Mouse (Mus musculus) testis, adult 2 months (tissue): ENCODE measurements around the gene Cdsn. TPM values are rescaled to one million over a fixed set of nuclear protein-coding genes. Genes with fewer than 3 reads are reported as not detected.
A peak's percentile ranks its signal among the peaks of the same experiment; 100 is the strongest.

Experiments
- H3K27ac ChIP-seq: fragments of 200-500 bp; 2 replicates; pipeline ENCODE4 v1.5.1; 2012; ENCODE audit warnings: low read depth, low read length; ENCODE audit not compliant: control insufficient read depth, insufficient read depth
- H3K27me3 ChIP-seq: fragments of 200-500 bp; 2 replicates; pipeline ENCODE4 v1.6.1; 2012; ENCODE audit warnings: mild to moderate bottlenecking, low read length, moderate library complexity; ENCODE audit not compliant: control insufficient read depth, insufficient read depth
- H3K36me3 ChIP-seq: fragments of 200-500 bp; 2 replicates; pipeline ENCODE4 v1.6.1; 2012; ENCODE audit warnings: mild to moderate bottlenecking, low read length; ENCODE audit not compliant: control insufficient read depth, insufficient read depth
- H3K4me1 ChIP-seq: fragments of 200-500 bp; 2 replicates; pipeline ENCODE4 v1.6.1; 2012; ENCODE audit warnings: low read length; ENCODE audit not compliant: control insufficient read depth, insufficient read depth
- H3K4me3 ChIP-seq: fragments of 200-500 bp; 2 replicates; pipeline ENCODE4 v1.5.1; 2012; ENCODE audit warnings: low read depth, mild to moderate bottlenecking, low read length, moderate library complexity, mixed read lengths; ENCODE audit not compliant: control insufficient read depth
- CTCF ChIP-seq: fragments of 200-500 bp; IDR thresholded peaks from 2 replicates; pipeline ENCODE4 v1.5.1; 2012; ENCODE audit warnings: low read depth, mild to moderate bottlenecking, inconsistent platforms, low read length, moderate library complexity; ENCODE audit not compliant: control insufficient read depth, insufficient read depth, insufficient replicate concordance
- POLR2A ChIP-seq: fragments of 200-500 bp; IDR thresholded peaks from 2 replicates; pipeline ENCODE4 v1.6.1; 2012; ENCODE audit warnings: low read depth, mild to moderate bottlenecking, inconsistent platforms, low read length, moderate library complexity; ENCODE audit not compliant: control insufficient read depth
- polyA plus RNA-seq: library from polyadenylated mRNA; depleted of rRNA; stranded (reverse); fragments of >200 nt; gene quantifications from 2 replicates; pipeline ENCODE4 v1.2.3, GENCODE M21; 2012

The Cdsn gene
- polyA plus RNA-seq, 1 experiment, result 8.7 TPM

DNA sequence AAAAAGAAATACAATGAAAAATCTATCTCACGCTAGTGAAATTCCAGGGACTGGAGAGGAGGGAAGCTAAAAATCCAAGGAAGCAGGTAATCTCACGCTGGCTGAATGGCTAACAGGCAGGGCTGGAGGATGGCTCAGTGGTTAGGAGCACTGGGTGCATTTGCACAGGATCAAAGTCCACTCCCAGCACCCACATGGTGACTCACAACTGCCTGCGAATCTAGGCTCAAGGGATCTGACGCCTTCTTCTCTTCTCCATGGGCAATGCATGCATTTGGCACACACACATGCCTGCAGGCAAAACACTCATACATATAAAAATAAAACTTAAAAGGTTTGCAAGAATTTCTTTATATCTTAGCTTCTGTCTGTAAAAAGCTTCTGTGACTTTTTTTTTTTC lies 14.5 kb upstream of the Cdsn start:
- Histone ChIP-seq H3K27ac (no peak overlapping the region), H3K36me3 (no peaks in the 10 kb centered on the region), H3K4me1 (no peaks in the 10 kb centered on the region), H3K4me3 (no peak overlapping the region), H3K27me3 (no peaks in the 10 kb centered on the region)
- no peak for TF ChIP-seq CTCF
- no peak for TF ChIP-seq POLR2A

DNA sequence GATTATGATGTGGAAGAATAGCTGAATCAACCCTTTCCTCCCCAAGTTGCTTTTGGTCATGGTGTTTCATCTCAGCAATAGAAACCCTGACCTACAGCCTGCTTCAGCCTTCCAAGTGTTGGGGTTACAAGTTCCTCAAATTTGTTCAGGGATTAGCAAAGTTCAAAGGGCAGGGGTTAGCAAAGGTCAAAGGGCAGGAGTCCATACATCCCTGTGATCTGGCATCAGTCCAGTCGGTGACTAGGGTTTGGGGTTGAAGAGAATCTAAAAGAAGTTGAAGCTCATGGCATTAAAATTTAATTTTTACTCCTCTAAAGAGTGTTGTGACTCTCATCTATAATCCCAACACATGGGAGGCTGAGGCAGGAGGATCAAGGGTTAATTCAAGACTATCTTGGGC lies 13.5 kb upstream of the Cdsn start:
- no peak for TF ChIP-seq CTCF
- no peak for TF ChIP-seq POLR2A
- Histone ChIP-seq H3K36me3 (no peaks in the 10 kb centered on the region), H3K4me1 (no peaks in the 10 kb centered on the region), H3K4me3 (no peak overlapping the region), H3K27me3 (no peaks in the 10 kb centered on the region), H3K27ac (no peak overlapping the region)

GRCm38 (mm10) chr17:35539540-35539939 lies 12.4 kb upstream of the Cdsn start:
- Histone ChIP-seq H3K27ac (no peak overlapping the region), H3K4me3 (no peak overlapping the region), H3K27me3 (no peaks in the 10 kb centered on the region), H3K36me3 (no peaks in the 10 kb centered on the region), H3K4me1 (no peaks in the 10 kb centered on the region)
- no peak for TF ChIP-seq POLR2A
- no peak for TF ChIP-seq CTCF

DNA sequence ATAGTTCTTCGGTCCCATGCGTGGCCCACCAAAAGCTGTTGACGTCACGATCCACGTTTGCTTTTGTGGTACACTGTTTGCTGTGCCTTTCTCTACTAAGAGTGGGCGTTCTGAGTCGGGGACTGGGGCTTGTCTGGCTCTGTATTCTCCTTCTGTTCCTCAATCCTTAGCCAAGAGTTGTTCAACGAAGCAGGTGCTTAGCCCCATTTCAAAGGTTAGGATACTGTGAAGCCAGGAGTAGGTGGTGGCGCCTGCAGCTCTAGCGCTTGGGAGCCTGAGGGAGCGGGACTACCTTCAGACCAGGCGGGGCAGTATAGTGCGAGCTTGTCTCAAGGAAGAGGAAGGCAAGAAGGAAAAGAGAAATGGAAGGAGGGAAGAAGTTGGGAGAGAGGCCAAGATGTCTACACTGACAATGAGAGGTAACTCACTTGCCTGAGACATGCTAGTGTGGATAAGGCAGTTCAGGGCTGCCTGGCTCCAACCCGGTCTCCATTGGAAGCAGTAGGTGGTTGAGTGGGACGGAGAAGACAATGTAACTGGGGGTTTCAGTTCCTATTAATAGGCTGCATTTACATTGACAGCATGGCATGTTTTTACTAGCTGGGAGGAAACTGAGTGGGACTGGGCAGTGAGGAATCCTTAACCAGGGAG lies 9.0 kb upstream of the Cdsn start:
- H3K4me3 ChIP-seq, result no peak overlapping the region
- H3K4me1 ChIP-seq, result no peaks in the 10 kb centered on the region
- TF ChIP-seq CTCF (no peak), POLR2A (no peak)
- H3K27ac ChIP-seq, result no peak overlapping the region
- H3K27me3 ChIP-seq, result no peaks in the 10 kb centered on the region
- no peaks in the 10 kb centered on the region for H3K36me3 ChIP-seq

GRCm38 (mm10) chr17:35543412-35543861 lies 8.5 kb upstream of the Cdsn start:
- no peak overlapping the region for H3K27ac ChIP-seq
- no peaks in the 10 kb centered on the region; the same call in 1 of the 2 replicates for H3K4me1 ChIP-seq
- H3K27me3 ChIP-seq, result no peaks in the 10 kb centered on the region
- H3K4me3 ChIP-seq, result no peak overlapping the region
- TF ChIP-seq CTCF, result no peak
- no peaks in the 10 kb centered on the region for H3K36me3 ChIP-seq

DNA sequence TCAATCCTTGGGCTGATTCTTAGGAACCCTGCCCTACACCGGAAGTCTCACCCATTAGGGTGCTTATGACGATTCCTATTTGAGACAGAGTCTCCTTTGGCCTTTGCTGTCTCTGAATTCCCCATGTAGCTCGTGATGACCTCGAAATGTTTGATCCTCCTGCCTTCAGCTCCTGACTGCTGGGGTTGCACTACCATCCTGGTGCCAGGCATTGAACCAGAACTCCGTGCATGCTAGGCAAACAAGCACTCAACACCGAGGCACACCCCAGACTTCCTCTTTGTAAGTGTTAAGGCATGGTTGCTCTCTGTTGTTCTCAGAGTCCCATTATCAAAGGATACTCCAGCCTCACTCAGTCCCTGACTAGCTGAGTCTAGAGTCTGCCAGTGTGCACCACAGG lies 7.9 kb upstream of the Cdsn start:
- no peaks in the 10 kb centered on the region for H3K36me3 ChIP-seq
- H3K27ac ChIP-seq, result no peak overlapping the region
- TF ChIP-seq CTCF (no peak), POLR2A (no peak)
- no peak overlapping the region for H3K4me3 ChIP-seq
- H3K27me3 ChIP-seq, result no peaks in the 10 kb centered on the region
- no peaks in the 10 kb centered on the region; the same call in 1 of the 2 replicates for H3K4me1 ChIP-seq

DNA sequence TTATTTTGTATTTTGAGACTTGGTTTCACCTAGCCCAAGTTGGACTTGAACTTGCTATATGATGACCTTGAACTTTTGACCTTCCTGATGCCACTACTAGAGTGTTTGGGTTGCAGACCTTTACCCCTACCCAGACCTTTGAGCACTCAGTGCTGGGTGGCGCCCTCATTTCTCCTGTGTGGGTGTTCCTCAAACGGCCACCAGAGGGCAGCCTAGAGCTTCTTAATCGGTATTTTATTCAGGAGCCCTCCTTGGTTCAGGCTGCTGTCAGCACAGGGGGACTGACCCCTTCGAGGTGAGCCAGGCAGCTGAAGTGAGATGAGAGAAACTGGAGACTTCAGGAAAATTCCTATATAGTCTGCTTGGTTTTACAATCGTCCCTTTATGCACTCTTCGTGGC lies 7.2 kb upstream of the Cdsn start:
- Histone ChIP-seq H3K27ac (no peak overlapping the region), H3K36me3 (no peaks in the 10 kb centered on the region), H3K4me1 (no peaks in the 10 kb centered on the region; the same call in 1 of the 2 replicates), H3K27me3 (no peaks in the 10 kb centered on the region), H3K4me3 (no peak overlapping the region)
- no peak for TF ChIP-seq POLR2A
- peak; percentile 76 for TF ChIP-seq CTCF
